Mouse (Mus musculus) midbrain, embryonic 16.5 days (tissue): ENCODE results near the gene Phf21a. TPM values are rescaled to one million over a fixed set of nuclear protein-coding genes. Genes with fewer than 3 reads are reported as not detected.

Source experiments
- ATAC-seq: fragments of 200-750 bp; cut with Nextera tagmentation; 2 replicates; pipeline ENCODE4 v1.8.0; 2017; ENCODE audit warnings: moderate TSS enrichment
- H3K27ac ChIP-seq: fragments of 300-500 bp; sonication (generic); 2 replicates; pipeline ENCODE4 v1.5.1; 2014; ENCODE audit warnings: mild to moderate bottlenecking, low read length, mixed read lengths
- H3K27me3 ChIP-seq: fragments of 300-500 bp; sonication (generic); 2 replicates; pipeline ENCODE4 v1.6.1; 2014; ENCODE audit warnings: low read depth, low read length, mixed read lengths; ENCODE audit not compliant: control insufficient read depth, insufficient read depth
- H3K36me3 ChIP-seq: fragments of 300-500 bp; sonication (generic); 2 replicates; pipeline ENCODE4 v1.6.1; 2014; ENCODE audit warnings: mild to moderate bottlenecking, low read length, moderate library complexity, mixed read lengths; ENCODE audit not compliant: control insufficient read depth, insufficient read depth
- H3K4me1 ChIP-seq: fragments of 300-500 bp; sonication (generic); 2 replicates; pipeline ENCODE4 v1.6.1; 2014; ENCODE audit warnings: mild to moderate bottlenecking, low read length, mixed read lengths; ENCODE audit not compliant: control insufficient read depth, insufficient read depth
- H3K4me2 ChIP-seq: fragments of 300-500 bp; sonication (generic); 2 replicates; pipeline ENCODE4 v1.6.1; 2014; ENCODE audit warnings: mild to moderate bottlenecking, low read length, mixed read lengths
- H3K4me3 ChIP-seq: fragments of 300-500 bp; sonication (generic); 2 replicates; pipeline ENCODE4 v1.5.1; 2014; ENCODE audit warnings: low read depth, mild to moderate bottlenecking, low read length, moderate library complexity, mixed read lengths
- H3K9ac ChIP-seq: fragments of 300-500 bp; sonication (generic); 2 replicates; pipeline ENCODE4 v1.6.1; 2014; ENCODE audit warnings: low read depth, low read length, mixed read lengths
- H3K9me3 ChIP-seq: fragments of 300-500 bp; sonication (generic); replicated peaks from 2 replicates; pipeline ENCODE4 v1.6.1; 2014; ENCODE audit warnings: mild to moderate bottlenecking, low read length, mixed read lengths; ENCODE audit not compliant: control insufficient read depth, poor library complexity, severe bottlenecking
- WGBS: fragments of 180-500 bp; shearing (Covaris S2); extraction: QIAGEN DNeasy Blood & Tissue Kit; methylation state at CpG from one replicate; pipeline ENCODE4 v1.1.7; 2014; 5-methylcytosine and 5-hydroxymethylcytosine counted together
- polyA plus RNA-seq: library from polyadenylated mRNA; unstranded; fragments of >200 nt; fragmentation: Nextera tagmentation; extraction: Ambion mirVana; gene quantifications from 2 replicates; pipeline ENCODE4 v1.2.1, GENCODE M21; 2015

Phf21a gene
- polyA plus RNA-seq, 1 experiment from 2014 or later = 33.6 TPM

GRCm38 (mm10) chr2:92273101-92273801 lies 180.3 kb downstream of the Phf21a start:
- Histone ChIP-seq H3K36me3 (0 out of 2 replicates have a peak, but pooled peaks cover 3% of the 10 kb centered on the region), H3K27ac (no peak overlapping the region), H3K9me3 (no peaks in the 10 kb centered on the region), H3K9ac (no peak overlapping the region), H3K4me2 (0 out of 2 replicates have a peak overlapping the region, but pooled peaks have one; percentile 14), H3K27me3 (no peaks in the 10 kb centered on the region), H3K4me3 (no peak overlapping the region), H3K4me1 (peaks cover 6% of the 10 kb centered on the region)
- 67% methylated on average over 6 of the region's 6 CpGs for WGBS
- ATAC-seq = no peak

- 83% methylated on average over 4 of the region's 4 CpGs for WGBS
- no peaks in the 10 kb centered on the region for H3K27me3 ChIP-seq
- ATAC-seq = no peak
- H3K4me3 ChIP-seq = no peak overlapping the region
- H3K9me3 ChIP-seq = no peaks in the 10 kb centered on the region
- H3K9ac ChIP-seq = no peak overlapping the region
- no peak overlapping the region for H3K27ac ChIP-seq
- no peak overlapping the region for H3K4me2 ChIP-seq
- 0 out of 2 replicates have a peak, but pooled peaks cover 3% of the 10 kb centered on the region for H3K36me3 ChIP-seq
- peaks cover 11% of the 10 kb centered on the region for H3K4me1 ChIP-seq
These were observed 180.9 kb downstream of the Phf21a start for GRCm38 (mm10) chr2:92273802-92274183.

- Histone ChIP-seq H3K9ac (no peak overlapping the region), H3K9me3 (no peaks in the 10 kb centered on the region), H3K4me2 (no peak overlapping the region), H3K4me1 (peaks cover 22% of the 10 kb centered on the region), H3K27ac (peak overlapping the region; percentile 73), H3K27me3 (no peaks in the 10 kb centered on the region), H3K36me3 (no peaks in the 10 kb centered on the region), H3K4me3 (no peak overlapping the region)
- no peak for ATAC-seq
- 87% methylated on average over 3 of the region's 3 CpGs for WGBS
These were observed 184.9 kb downstream of the Phf21a start for GRCm38 (mm10) chr2:92277787-92278186.

GRCm38 (mm10) chr2:92278663-92279062 lies 185.7 kb downstream of the Phf21a start:
- 51% methylated on average over 7 of the region's 7 CpGs for WGBS
- Histone ChIP-seq H3K27ac (peak overlapping the region; percentile 73), H3K4me2 (peak overlapping the region; percentile 23; the same call in 1 of the 2 replicates), H3K4me3 (no peak overlapping the region), H3K36me3 (no peaks in the 10 kb centered on the region), H3K4me1 (peaks cover 20% of the 10 kb centered on the region), H3K9ac (peak overlapping the region; percentile 46), H3K27me3 (no peaks in the 10 kb centered on the region), H3K9me3 (no peaks in the 10 kb centered on the region)
- ATAC-seq = peak; percentile 68; the same call in 1 of the 2 replicates

GRCm38 (mm10) chr2:92279398-92279797 lies 186.5 kb downstream of the Phf21a start:
- Histone ChIP-seq H3K4me1 (peaks cover 20% of the 10 kb centered on the region), H3K36me3 (no peaks in the 10 kb centered on the region), H3K4me2 (peak overlapping the region; percentile 4; the same call in 1 of the 2 replicates), H3K9ac (peak overlapping the region; percentile 14; the same call in 1 of the 2 replicates), H3K9me3 (no peaks in the 10 kb centered on the region), H3K27me3 (no peaks in the 10 kb centered on the region), H3K27ac (peak overlapping the region; percentile 73), H3K4me3 (no peak overlapping the region)
- WGBS = 49% methylated on average over 6 of the region's 6 CpGs
- peak; percentile 77 for ATAC-seq

GRCm38 (mm10) chr2:92285597-92285996 lies 192.7 kb downstream of the Phf21a start:
- Histone ChIP-seq H3K4me1 (peaks cover 3% of the 10 kb centered on the region; the same call in 1 of the 2 replicates), H3K9me3 (no peaks in the 10 kb centered on the region), H3K4me2 (no peak overlapping the region), H3K27ac (no peak overlapping the region), H3K27me3 (no peaks in the 10 kb centered on the region), H3K4me3 (no peak overlapping the region), H3K9ac (no peak overlapping the region), H3K36me3 (no peaks in the 10 kb centered on the region)
- 51% methylated on average over 5 of the region's 5 CpGs for WGBS
- ATAC-seq = no peak

- 82% methylated on average over 3 of the region's 3 CpGs for WGBS
- H3K4me2 ChIP-seq = no peak overlapping the region
- H3K27ac ChIP-seq = no peak overlapping the region
- H3K27me3 ChIP-seq = no peaks in the 10 kb centered on the region
- H3K9ac ChIP-seq = no peak overlapping the region
- H3K36me3 ChIP-seq = no peaks in the 10 kb centered on the region
- ATAC-seq = no peak
- peaks cover 3% of the 10 kb centered on the region; the same call in 1 of the 2 replicates for H3K4me1 ChIP-seq
- no peaks in the 10 kb centered on the region for H3K9me3 ChIP-seq
- no peak overlapping the region for H3K4me3 ChIP-seq
These were observed 196.4 kb downstream of the Phf21a start for GRCm38 (mm10) chr2:92289335-92289734.

GRCm38 (mm10) chr2:92291526-92291925 lies 198.6 kb downstream of the Phf21a start:
- WGBS = 92% methylated on average over 3 of the region's 3 CpGs
- H3K4me3 ChIP-seq = no peak overlapping the region
- H3K4me2 ChIP-seq = no peak overlapping the region
- H3K9ac ChIP-seq = no peak overlapping the region
- H3K4me1 ChIP-seq = peaks cover 3% of the 10 kb centered on the region; the same call in 1 of the 2 replicates
- ATAC-seq = no peak
- H3K27ac ChIP-seq = no peak overlapping the region
- no peaks in the 10 kb centered on the region for H3K9me3 ChIP-seq
- no peaks in the 10 kb centered on the region for H3K27me3 ChIP-seq
- H3K36me3 ChIP-seq = no peaks in the 10 kb centered on the region

- Histone ChIP-seq H3K9ac (no peak overlapping the region), H3K4me3 (no peak overlapping the region), H3K4me2 (no peak overlapping the region), H3K9me3 (no peaks in the 10 kb centered on the region), H3K27me3 (no peaks in the 10 kb centered on the region), H3K36me3 (no peaks in the 10 kb centered on the region), H3K27ac (no peak overlapping the region), H3K4me1 (peaks cover 7% of the 10 kb centered on the region; the same call in 1 of the 2 replicates)
- 5% methylated on average over 6 of the region's 6 CpGs for WGBS
- no peak for ATAC-seq
These were observed 203.5 kb downstream of the Phf21a start for GRCm38 (mm10) chr2:92296402-92296801.
